Mouse (Mus musculus): Measurements from ENCODE around the gene Sppl3.

GRCm38 (mm10) chr5:115100473-115100872 is 89.5 kb downstream of the Sppl3 start:
- TF ChIP-seq CTCF (IDR thresholded peaks at IDR 0.05; ENCODE audit: borderline replicate concordance, extremely low read depth, insufficient read depth, insufficient read length) (no peak), POLR2A (IDR thresholded peaks at IDR 0.05; ENCODE audit: borderline replicate concordance, extremely low read depth, insufficient read depth, insufficient read length, poor library complexity, severe bottlenecking) (no peak)
